Mouse (Mus musculus) intestine, postnatal 0 days (tissue): Measurements from ENCODE around the gene Macf1. TPM values are rescaled to one million over a fixed set of nuclear protein-coding genes. Genes with fewer than 3 reads are reported as not detected.

Source experiments
- ATAC-seq: fragments of 200-750 bp; cut with Nextera tagmentation; 2 replicates; pipeline ENCODE4 v1.8.0; 2017; ENCODE audit warnings: mild to moderate bottlenecking, moderate TSS enrichment, moderate library complexity
- H3K27ac ChIP-seq: fragments of 300-500 bp; sonication (generic); 2 replicates; pipeline ENCODE4 v1.5.1; 2014; ENCODE audit warnings: mild to moderate bottlenecking, low read depth, low read length, moderate library complexity
- H3K27me3 ChIP-seq: fragments of 300-500 bp; sonication (generic); replicated peaks from 2 replicates; pipeline ENCODE4 v1.6.1; 2014; ENCODE audit warnings: low read length, mixed read lengths; ENCODE audit not compliant: control insufficient read depth, insufficient read depth
- H3K36me3 ChIP-seq: fragments of 300-500 bp; sonication (generic); 2 replicates; pipeline ENCODE4 v1.6.1; 2014; ENCODE audit warnings: mild to moderate bottlenecking, moderate library complexity; ENCODE audit not compliant: control insufficient read depth, insufficient read depth
- H3K4me1 ChIP-seq: fragments of 300-500 bp; sonication (generic); replicated peaks from 2 replicates; pipeline ENCODE4 v1.6.1; 2014; ENCODE audit warnings: antibody characterized with exemption, low read length, mixed read lengths; ENCODE audit not compliant: control insufficient read depth, insufficient read depth
- H3K4me2 ChIP-seq: fragments of 300-500 bp; sonication (generic); replicated peaks from 2 replicates; pipeline ENCODE4 v1.6.1; 2014; ENCODE audit warnings: low read depth, mild to moderate bottlenecking, moderate library complexity
- H3K4me3 ChIP-seq: fragments of 300-500 bp; sonication (generic); 2 replicates; pipeline ENCODE4 v1.5.1; 2014; ENCODE audit warnings: low read depth, low read length
- H3K9ac ChIP-seq: fragments of 300-500 bp; sonication (generic); 2 replicates; pipeline ENCODE4 v1.6.1; 2014; ENCODE audit warnings: mild to moderate bottlenecking, low read depth, low read length
- H3K9me3 ChIP-seq: fragments of 300-500 bp; sonication (generic); 2 replicates; pipeline ENCODE4 v1.6.1; 2016; ENCODE audit warnings: mixed run types; ENCODE audit not compliant: control insufficient read depth
- CTCF ChIP-seq: sonication (generic); IDR thresholded peaks from 2 replicates; pipeline ENCODE4 v1.5.1; 2016; ENCODE audit warnings: low read depth, mild to moderate bottlenecking, control low read depth, antibody characterized with exemption, moderate library complexity
- WGBS: fragments of 180-500 bp; shearing (Covaris S2); extraction: QIAGEN DNeasy Blood & Tissue Kit; methylation state at CpG from one replicate; pipeline ENCODE4 v1.1.7; 2014; 5-methylcytosine and 5-hydroxymethylcytosine counted together
- microRNA-seq: library from miRNA; unstranded; fragments of <30 nt; microRNA quantifications from one replicate; pipeline ENCODE4, GENCODE M21; 2016
- polyA plus RNA-seq: library from polyadenylated mRNA; unstranded; fragments of >200 nt; fragmentation: Nextera tagmentation; extraction: Ambion mirVana; gene quantifications from 2 replicates; pipeline ENCODE4 v1.2.1, GENCODE M21; 2015

Gene Macf1
- polyA plus RNA-seq, 1 experiment from 2014 or later = 17.3 TPM

DNA sequence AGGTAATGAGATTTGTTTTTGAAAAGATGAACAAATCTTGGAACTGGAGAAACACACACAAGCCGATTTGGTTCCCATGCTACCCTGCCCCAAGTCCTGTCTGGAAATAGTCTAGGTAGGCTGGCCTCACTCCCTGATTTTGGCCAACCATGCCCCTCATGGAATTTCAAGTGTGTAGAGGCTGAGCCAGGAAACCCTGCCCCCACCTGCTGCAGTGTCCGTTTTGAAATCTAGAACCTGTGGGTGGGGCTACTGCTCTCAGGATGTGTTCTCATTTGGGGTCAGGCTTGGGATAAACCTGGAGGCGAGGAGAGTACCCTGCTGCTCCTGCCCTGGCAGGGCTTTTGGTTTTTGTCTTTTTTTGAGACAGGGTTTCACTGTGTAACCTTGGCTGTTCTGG lies 375.9 kb downstream of the Macf1 start:
- no peaks in the 10 kb centered on the region for H3K4me1 ChIP-seq
- H3K9ac ChIP-seq = no peak overlapping the region
- peaks cover 8% of the 10 kb centered on the region; the same call in 1 of the 2 replicates for H3K36me3 ChIP-seq
- no peak overlapping the region for H3K4me3 ChIP-seq
- no peak overlapping the region for H3K4me2 ChIP-seq
- 52% methylated on average over 3 of the region's 3 CpGs for WGBS
- no peak for ATAC-seq
- no peaks in the 10 kb centered on the region for H3K9me3 ChIP-seq
- TF ChIP-seq CTCF = no peak
- no peaks in the 10 kb centered on the region for H3K27me3 ChIP-seq
- no peak overlapping the region for H3K27ac ChIP-seq

DNA sequence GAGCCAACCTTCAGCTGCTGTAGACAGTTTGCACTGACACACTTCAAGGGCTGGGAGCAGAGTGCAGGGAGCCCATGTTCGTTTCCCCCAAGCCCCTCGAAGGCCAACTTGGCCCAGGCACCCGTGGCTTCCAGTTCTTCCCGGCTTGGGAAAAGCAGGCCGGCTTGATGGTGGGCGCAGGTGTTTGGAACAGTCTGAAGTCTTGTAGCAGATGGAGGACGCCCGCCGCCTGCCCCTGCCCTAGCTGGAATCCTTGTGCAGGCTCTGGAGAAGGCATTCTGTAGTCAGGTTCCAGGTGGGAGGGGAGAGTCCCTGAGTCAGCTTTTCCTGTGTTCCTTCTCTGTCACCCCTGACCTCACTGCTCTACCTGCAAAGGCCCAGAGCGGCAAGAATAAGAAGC lies 377.2 kb downstream of the Macf1 start:
- H3K27ac ChIP-seq = no peak overlapping the region
- WGBS = 91% methylated on average over 10 of the region's 10 CpGs
- no peak for TF ChIP-seq CTCF
- no peak for ATAC-seq
- H3K4me2 ChIP-seq = no peak overlapping the region
- no peaks in the 10 kb centered on the region for H3K27me3 ChIP-seq
- H3K4me1 ChIP-seq = no peaks in the 10 kb centered on the region
- peaks cover 18% of the 10 kb centered on the region; the same call in 1 of the 2 replicates for H3K36me3 ChIP-seq
- no peak overlapping the region for H3K4me3 ChIP-seq
- H3K9me3 ChIP-seq = no peaks in the 10 kb centered on the region
- no peak overlapping the region for H3K9ac ChIP-seq

DNA sequence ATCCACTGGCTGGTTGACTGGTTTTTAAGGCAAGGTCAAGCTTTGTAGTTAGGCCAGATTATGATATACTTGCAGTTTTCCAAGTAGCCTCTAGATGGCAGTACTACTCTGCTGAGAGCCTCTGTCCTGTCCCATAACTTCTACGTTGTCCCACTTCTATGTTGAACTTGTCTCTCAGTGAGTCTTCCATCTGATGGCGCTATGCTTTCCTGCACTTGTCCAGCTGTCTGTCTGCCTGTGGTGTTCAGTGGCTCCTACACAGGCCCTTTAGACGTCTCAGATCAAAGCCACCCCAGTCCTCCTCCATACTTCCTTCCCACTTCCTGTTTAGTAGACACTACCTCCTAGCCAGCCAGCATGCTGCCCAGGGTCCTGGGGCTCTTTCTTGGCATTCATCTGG lies 378.4 kb downstream of the Macf1 start:
- Histone ChIP-seq H3K27ac (no peak overlapping the region), H3K9me3 (no peaks in the 10 kb centered on the region), H3K4me1 (no peaks in the 10 kb centered on the region), H3K27me3 (no peaks in the 10 kb centered on the region), H3K4me2 (no peak overlapping the region), H3K9ac (no peak overlapping the region), H3K4me3 (no peak overlapping the region), H3K36me3 (peaks cover 20% of the 10 kb centered on the region; the same call in 1 of the 2 replicates)
- TF ChIP-seq CTCF = peak; percentile 88
- peak; percentile 52 for ATAC-seq
- 24% methylated on average over 3 of the region's 3 CpGs for WGBS

Small RNA genes within 50 kb of the gene (microRNA-seq; reads per million reads assigned to microRNA genes)
- not detected for gene Mir6398

Other genes with a start within 250 kb of the Macf1 start
- gene Ndufs5, start 33.8 kb upstream of the Macf1 start, polyA plus RNA-seq = 370 and 395 TPM in 2 replicates
- gene Akirin1, start 66.0 kb upstream of the Macf1 start, polyA plus RNA-seq = 38.0 and 46.2 TPM in 2 replicates
- gene Rhbdl2, start 103.5 kb upstream of the Macf1 start, polyA plus RNA-seq = 5.5 and 5.8 TPM in 2 replicates
- not detected in 2 replicates for gene 4933427I04Rik, start 175.3 kb upstream of the Macf1 start, polyA plus RNA-seq
- gene Mycbp, start 220.5 kb upstream of the Macf1 start, polyA plus RNA-seq = 81.1 and 82.5 TPM in 2 replicates
- gene Rragc, start 233.1 kb upstream of the Macf1 start, polyA plus RNA-seq = 49.5 and 54.1 TPM in 2 replicates
- gene 4930535I16Rik, start 233.7 kb upstream of the Macf1 start, polyA plus RNA-seq = not detected in 2 replicates